Mouse (Mus musculus) ES-E14 (cell line): ENCODE measurements around the gene Grm5. TPM values are rescaled to one million over a fixed set of nuclear protein-coding genes. Genes with fewer than 3 reads are reported as not detected.

Experiments
- DNase-seq: peaks from one replicate; pipeline ENCODE4 v3.0.0-alpha.2; 2013; ENCODE audit warnings: low read depth, low spot score
- H3K27ac ChIP-seq: 2 replicates; pipeline ENCODE4 v1.5.1; 2012; ENCODE audit warnings: low read depth, mild to moderate bottlenecking, low read length, moderate library complexity, mixed read lengths; ENCODE audit not compliant: poor library complexity, insufficient read depth, severe bottlenecking
- H3K36me3 ChIP-seq: 2 replicates; pipeline ENCODE4 v1.6.1; 2012; ENCODE audit warnings: mild to moderate bottlenecking, low read length, moderate library complexity, mixed read lengths; ENCODE audit not compliant: control insufficient read depth, poor library complexity, insufficient read depth, severe bottlenecking
- H3K4me1 ChIP-seq, 2 experiments: fragments of 150-350 bp in 1 of 2; sonication (generic) in 1 of 2; 2 replicates each; pipeline ENCODE4 v1.6.1; 2012; ENCODE audit warnings: low read length in 2 of 2, mild to moderate bottlenecking in 1 of 2, mixed read lengths in 1 of 2; ENCODE audit not compliant: control insufficient read depth in 2 of 2, insufficient read depth in 2 of 2, poor library complexity in 1 of 2
- H3K4me3 ChIP-seq, 2 experiments: fragments of 150-350 bp in 1 of 2; sonication (generic) in 1 of 2; 2 replicates each; pipeline ENCODE4 v1.5.1; 2012; ENCODE audit warnings: low read length in 2 of 2, low read depth in 1 of 2, mild to moderate bottlenecking in 1 of 2, mixed read lengths in 1 of 2; ENCODE audit not compliant: insufficient read depth in 1 of 2, poor library complexity in 1 of 2, severe bottlenecking in 1 of 2
- H3K9ac ChIP-seq: 2 replicates; pipeline ENCODE4 v1.6.1; 2012; ENCODE audit warnings: low read depth, mild to moderate bottlenecking, low read length, mixed read lengths; ENCODE audit not compliant: poor library complexity, insufficient read depth, severe bottlenecking
- H3K9me3 ChIP-seq: fragments of 150-350 bp; sonication (generic); 2 replicates; pipeline ENCODE4 v1.6.1; 2012; ENCODE audit warnings: low read depth, mild to moderate bottlenecking, low read length; ENCODE audit not compliant: control insufficient read depth, insufficient read depth
- CHD2 ChIP-seq: IDR thresholded peaks from 2 replicates; pipeline ENCODE4 v1.6.1; 2014; ENCODE audit warnings: mild to moderate bottlenecking, low read depth, low read length, inconsistent platforms
- HCFC1 ChIP-seq: IDR thresholded peaks from 2 replicates; pipeline ENCODE4 v1.6.1; 2012; ENCODE audit warnings: low read length, inconsistent platforms, borderline replicate concordance; ENCODE audit not compliant: insufficient read depth
- MAFK ChIP-seq: IDR thresholded peaks from 2 replicates; pipeline ENCODE4 v1.6.1; 2014; ENCODE audit warnings: mild to moderate bottlenecking, low read depth, low read length, inconsistent platforms; ENCODE audit not compliant: insufficient read depth
- ZC3H11A ChIP-seq: IDR thresholded peaks from 2 replicates; pipeline ENCODE4 v1.6.1; 2012; ENCODE audit warnings: low read depth, mild to moderate bottlenecking, inconsistent platforms, low read length, borderline replicate concordance
- ZNF384 ChIP-seq: IDR thresholded peaks from 2 replicates; pipeline ENCODE4 v1.6.1; 2012; ENCODE audit warnings: low read depth, low read length, inconsistent platforms
- in situ Hi-C, 2 experiments: fragments of 600-800 bp; cut with MboI; formaldehyde crosslinking; loops; one replicate each; pipeline ENCODE4 v1.15.1; 2025; ENCODE audit warnings: low sequenced_read_pairs in 2 of 2, inconsistent platforms in 1 of 2; ENCODE audit not compliant: unreplicated experiment in 2 of 2
- total RNA-seq: library from RNA; depleted of rRNA; stranded (reverse); fragments of 300-350 nt; gene quantifications from 2 replicates; pipeline ENCODE4 v1.2.3, GENCODE M21; 2012

The Grm5 gene
- total RNA-seq, 1 experiment, result 0.09 TPM

DNA sequence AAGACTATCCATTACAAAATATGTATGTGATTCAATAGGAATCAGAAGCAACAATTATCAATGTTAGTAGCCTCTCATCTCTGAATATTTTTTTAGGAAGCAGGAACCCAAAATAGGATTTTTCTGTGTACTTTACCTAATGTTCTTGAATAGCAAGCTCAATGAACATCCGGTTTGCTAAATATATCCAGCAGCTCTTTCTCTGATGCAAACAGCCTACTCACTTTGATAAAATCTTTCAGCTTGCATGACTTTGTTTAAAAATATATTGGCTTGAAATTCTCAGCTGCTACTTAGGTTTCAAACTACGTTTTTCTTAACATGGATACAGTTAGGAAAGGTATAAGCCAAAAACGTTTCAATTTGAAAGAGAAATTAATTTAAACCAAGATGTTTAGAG is 77.8 kb downstream of the Grm5 start:
- Histone ChIP-seq H3K9ac (no peak overlapping the region), H3K4me3 (no peak overlapping the region), H3K9me3 (no peaks in the 10 kb centered on the region), H3K27ac (no peak overlapping the region), H3K36me3 (no peaks in the 10 kb centered on the region), H3K4me1 (no peaks in the 10 kb centered on the region)
- in situ Hi-C loops, result no loop called here
- no peak for TF ChIP-seq MAFK
- no peak for TF ChIP-seq CHD2
- no peak for TF ChIP-seq HCFC1
- no peak for TF ChIP-seq ZC3H11A
- TF ChIP-seq ZNF384, result no peak
- no peak for DNase-seq

DNA sequence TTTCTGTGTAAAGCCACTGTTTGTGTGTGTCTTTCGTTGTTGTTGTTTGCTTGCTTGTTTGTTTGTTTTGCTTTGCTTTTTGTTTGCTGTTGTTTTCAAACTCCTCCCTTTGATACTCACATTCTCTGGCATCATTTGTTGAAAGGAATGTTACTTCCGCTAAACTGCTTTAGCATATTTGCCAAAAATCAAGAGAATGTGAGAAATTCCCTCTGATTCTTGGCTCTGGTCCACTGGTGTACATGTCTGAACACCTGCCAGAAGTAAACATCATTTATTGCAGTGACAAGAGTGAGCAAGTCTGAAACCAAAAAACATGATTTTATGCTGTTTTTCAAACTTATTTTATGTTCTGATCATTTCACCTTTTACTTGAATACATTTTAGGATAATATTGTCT is 80.1 kb downstream of the Grm5 start:
- Histone ChIP-seq H3K4me1 (no peaks in the 10 kb centered on the region), H3K27ac (no peak overlapping the region), H3K36me3 (no peaks in the 10 kb centered on the region), H3K9me3 (no peaks in the 10 kb centered on the region), H3K4me3 (no peak overlapping the region), H3K9ac (no peak overlapping the region)
- DNase-seq, result no peak
- in situ Hi-C loops, result no loop called here
- no peak for TF ChIP-seq ZNF384
- no peak for TF ChIP-seq HCFC1
- TF ChIP-seq ZC3H11A, result no peak
- TF ChIP-seq MAFK, result no peak
- no peak for TF ChIP-seq CHD2

DNA sequence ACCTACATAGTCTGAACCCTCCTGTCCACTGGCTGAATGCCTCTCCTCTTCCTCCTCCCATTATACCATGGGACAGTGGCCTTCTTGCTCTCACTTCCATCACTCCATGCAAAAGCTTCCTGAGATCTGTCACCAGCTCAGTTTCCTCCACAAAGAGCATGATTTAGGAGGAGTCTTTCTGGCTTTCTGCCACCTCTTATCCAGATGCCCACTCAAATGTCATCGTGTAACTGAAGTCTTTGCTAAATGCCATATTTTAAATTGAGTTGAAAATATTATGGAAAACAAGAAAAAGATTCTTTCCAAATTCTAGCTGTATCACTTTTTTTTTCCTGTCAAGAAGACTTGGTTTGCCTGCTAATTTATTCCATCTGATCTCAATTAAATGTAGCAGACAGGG is 132.4 kb downstream of the Grm5 start:
- DNase-seq, result no peak
- H3K9ac ChIP-seq, result no peak overlapping the region
- no peak for TF ChIP-seq ZNF384
- TF ChIP-seq CHD2, result no peak
- no peak for TF ChIP-seq HCFC1
- no peak for TF ChIP-seq MAFK
- no peak for TF ChIP-seq ZC3H11A
- in situ Hi-C loops, result no loop called here
- no peaks in the 10 kb centered on the region for H3K36me3 ChIP-seq
- no peaks in the 10 kb centered on the region for H3K4me1 ChIP-seq
- H3K27ac ChIP-seq, result no peak overlapping the region
- no peaks in the 10 kb centered on the region for H3K9me3 ChIP-seq
- no peak overlapping the region for H3K4me3 ChIP-seq

GRCm38 (mm10) chr7:87718631-87719030 is 134.7 kb downstream of the Grm5 start:
- Histone ChIP-seq H3K4me1 (no peaks in the 10 kb centered on the region), H3K36me3 (no peaks in the 10 kb centered on the region), H3K4me3 (no peak overlapping the region), H3K9ac (no peak overlapping the region), H3K9me3 (no peaks in the 10 kb centered on the region), H3K27ac (no peak overlapping the region)
- no peak for DNase-seq
- in situ Hi-C loops, result no loop called here
- TF ChIP-seq HCFC1 (no peak), MAFK (no peak), CHD2 (no peak), ZNF384 (no peak), ZC3H11A (no peak)

GRCm38 (mm10) chr7:87734511-87734910 is 150.5 kb downstream of the Grm5 start:
- no peak for DNase-seq
- TF ChIP-seq ZNF384 (no peak), MAFK (no peak), ZC3H11A (no peak), HCFC1 (no peak), CHD2 (no peak)
- in situ Hi-C loops, result no loop called here

More at GRCm38 (mm10) chr7:87734511-87734910, 150.5 kb downstream of the Grm5 start:
- no peaks in the 10 kb centered on the region for H3K9me3 ChIP-seq
- no peaks in the 10 kb centered on the region for H3K36me3 ChIP-seq
- no peak overlapping the region for H3K9ac ChIP-seq
- H3K4me3 ChIP-seq, result no peak overlapping the region
- H3K27ac ChIP-seq, result no peak overlapping the region
- H3K4me1 ChIP-seq, result no peaks in the 10 kb centered on the region
